7 mouse cellular contexts compared by ENCODE assay signal in genomic region chr13:37777351-37778146, GRCm38 (mm10). TPM values are rescaled to one million over a fixed set of nuclear protein-coding genes. Genes with fewer than 3 reads are reported as not detected.
DNase-seq lines count a peak whose midpoint lies in the region; ATAC-seq lines count a peak whose summit lies in the region.

No protein-coding gene starts in this region.

- no peak overlapping the region for H3K27ac ChIP-seq in heart, embryonic 16.5 days (ENCODE audit: low read length)
- H3K27ac ChIP-seq in macrophage, result peak overlapping the region; percentile 96

- WGBS in heart, embryonic 16.5 days, result 27% methylated on average over 25 of the region's 25 CpGs
- 56% methylated on average over 22 of the region's 25 CpGs for WGBS in macrophage (ENCODE audit: missing documents)

- ATAC-seq in common myeloid progenitor, adult 5-6 weeks (replicated peaks; ENCODE audit: low read depth, poor library complexity, severe bottlenecking), result peak; percentile 61; the same call in 1 of the 2 replicates
- no peak for ATAC-seq in heart, embryonic 16.5 days (replicated peaks; ENCODE audit: extremely low read depth, insufficient read depth, low FRiP score)

- peaks cover 10% of the 10 kb centered on the region for H3K4me1 ChIP-seq in heart, embryonic 16.5 days (ENCODE audit: control insufficient read depth, insufficient read depth, low read length)

- H3K27me3 ChIP-seq in heart, embryonic 16.5 days (ENCODE audit: control insufficient read depth, insufficient read depth, low read length), result 0 out of 2 replicates have a peak, but pooled peaks cover 2% of the 10 kb centered on the region

- no peaks in the 10 kb centered on the region for H3K9me3 ChIP-seq in heart, embryonic 16.5 days (replicated peaks; ENCODE audit: control insufficient read depth, low read length)

- DNase-seq in right cerebral cortex, adult 18-20 months, result peak; percentile 9
- no peak for DNase-seq in right cerebral cortex, postnatal 4 days
- no peak for DNase-seq in layer of hippocampus, postnatal 25 days (ENCODE audit: extremely low spot score in 1 of 2, low spot score in 1 of 2)
- DNase-seq in layer of hippocampus, postnatal 36 days, result no peak

- H3K4me3 ChIP-seq in heart, embryonic 16.5 days (ENCODE audit: low read length), result peak overlapping the region; percentile 73
- peak overlapping the region; percentile 67 for H3K4me3 ChIP-seq in macrophage (ENCODE audit: inconsistent target)

- H3K36me3 ChIP-seq in heart, embryonic 16.5 days (ENCODE audit: control insufficient read depth, insufficient read depth), result no peaks in the 10 kb centered on the region
- no peaks in the 10 kb centered on the region for H3K36me3 ChIP-seq in macrophage (ENCODE audit: inconsistent target)

- peak overlapping the region; percentile 80 for H3K9ac ChIP-seq in heart, embryonic 16.5 days (ENCODE audit: low read length)

- peak overlapping the region; percentile 100 for H3K4me2 ChIP-seq in heart, embryonic 16.5 days (ENCODE audit: low read depth, low read length)

- peaks cover 36% of the 10 kb centered on the region for H3K79me2 ChIP-seq in macrophage (ENCODE audit: inconsistent target)

RNA-seq across cellular contexts. Expression of gene Rreb1, which starts 0.7 kb away (rescaled TPM):
- 26.1 and 32.0 TPM in 2 replicates for total RNA-seq in common myeloid progenitor, adult 5-6 weeks (2017)
- polyA plus RNA-seq in heart, embryonic 16.5 days (2015; fragmentation: Nextera tagmentation; extraction: Ambion mirVana), result 13.0 TPM in 2 replicates
- total RNA-seq in macrophage (2018; cell fraction: chromatin; rRNA removed), result 100 to 1,000 TPM in 24 of 26 experiments, 10 to 100 TPM in 2; 86.7 to 355 (median 269) TPM
- 100 to 1,000 TPM in 6 of 26 experiments, 10 to 100 TPM in 20; 23.4 to 123 (median 78.1) TPM for total RNA-seq in macrophage (2018; cell fraction: cytosol; rRNA removed)
- 100 to 1,000 TPM in 21 of 26 experiments, 10 to 100 TPM in 5; 66.6 to 270 (median 170) TPM for total RNA-seq in macrophage (2018; cell fraction: nucleus; rRNA removed)
- 32.3 to 46.4 TPM (median 42.2 TPM) in 3 replicates for polyA plus RNA-seq in macrophage (2018)
- 10 to 100 TPM; 41.9 to 61.8 TPM for total RNA-seq in layer of hippocampus, postnatal 25 days (2021)
- 10 to 100 TPM; 63.5 to 79.8 TPM for total RNA-seq in layer of hippocampus, postnatal 36 days (2021)
